Mouse (Mus musculus) macrophage (primary cell): ENCODE results near the gene Mthfs. TPM values are rescaled to one million over a fixed set of nuclear protein-coding genes. Genes with fewer than 3 reads are reported as not detected.

ENCODE experiments used
- H3K27ac ChIP-seq: fragments of 350-480 bp; formaldehyde crosslinking; 2 replicates; pipeline ENCODE4 v1.9.0; 2021
- H3K36me3 ChIP-seq: fragments of 350-480 bp; formaldehyde crosslinking; 2 replicates; pipeline ENCODE4 v1.9.0; 2021; ENCODE audit errors: inconsistent target
- H3K4me3 ChIP-seq: fragments of 350-480 bp; formaldehyde crosslinking; 2 replicates; pipeline ENCODE4 v1.9.0; 2021; ENCODE audit errors: inconsistent target
- H3K79me2 ChIP-seq: fragments of 350-480 bp; formaldehyde crosslinking; 2 replicates; pipeline ENCODE4 v1.9.0; 2021; ENCODE audit errors: inconsistent target
- WGBS: methylation state at CpG from one replicate; pipeline ENCODE4 v1.1.7; 2026; ENCODE audit warnings: inconsistent platforms; ENCODE audit not compliant: missing documents; 5-methylcytosine and 5-hydroxymethylcytosine counted together
- polyA plus RNA-seq: library from polyadenylated mRNA; stranded (reverse); fragments of 250-400 nt; gene quantifications from 3 replicates; pipeline ENCODE4 v1.2.4, GENCODE M21; 2018; ENCODE audit warnings: inconsistent platforms

Gene Mthfs
- polyA plus RNA-seq, 1 experiment from 2014 or later: 115 TPM

DNA sequence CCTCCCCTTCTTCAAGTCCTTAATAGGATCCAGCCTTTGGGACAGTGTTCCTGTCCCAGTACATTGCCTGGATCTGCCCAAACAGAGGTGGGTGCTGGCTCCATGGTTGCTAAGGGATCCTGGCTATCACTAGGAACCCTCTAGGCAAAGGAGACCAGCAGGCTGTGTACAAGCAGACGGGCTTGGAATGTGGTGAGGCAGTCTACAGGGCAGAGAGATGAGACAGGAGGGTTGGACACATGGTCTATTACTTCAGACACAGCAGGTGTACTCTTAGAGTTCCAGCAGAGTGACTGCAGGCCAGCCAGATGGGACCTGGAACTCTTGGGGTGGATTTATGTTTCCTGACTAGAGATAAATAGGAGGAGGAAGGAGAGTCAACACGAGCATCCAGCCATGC is 59.9 kb downstream of the Mthfs start:
- Histone ChIP-seq H3K36me3 (peaks cover 11% of the 10 kb centered on the region; the same call in 1 of the 2 replicates), H3K79me2 (peaks cover 16% of the 10 kb centered on the region; the same call in 1 of the 2 replicates), H3K27ac (peak overlapping the region; percentile 100), H3K4me3 (no peak overlapping the region)
- 81% methylated on average over 2 of the region's 2 CpGs for WGBS

DNA sequence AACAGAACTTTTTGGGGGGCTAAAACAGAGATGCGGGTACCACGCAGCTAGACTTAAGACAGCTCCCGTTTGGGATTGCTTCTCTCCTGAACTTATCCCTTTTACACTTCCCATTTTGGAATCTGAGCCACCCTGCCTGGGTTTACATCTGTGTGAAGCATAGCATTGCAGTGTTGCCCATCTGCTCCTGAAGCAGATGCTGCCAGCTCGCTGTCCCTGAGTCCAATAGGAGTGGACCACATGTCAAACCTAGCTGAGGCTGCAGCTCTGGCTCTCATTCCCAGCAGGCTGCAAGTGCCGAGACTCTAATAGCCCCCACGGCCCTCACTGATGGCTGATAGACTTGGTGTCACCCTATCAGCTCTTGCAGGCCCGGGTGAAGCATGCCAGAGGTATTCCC is 63.3 kb downstream of the Mthfs start:
- H3K4me3 ChIP-seq: no peak overlapping the region
- peaks cover 11% of the 10 kb centered on the region; the same call in 1 of the 2 replicates for H3K36me3 ChIP-seq
- 97% methylated on average over 7 of the region's 7 CpGs for WGBS
- H3K79me2 ChIP-seq: peaks cover 9% of the 10 kb centered on the region; the same call in 1 of the 2 replicates
- no peak overlapping the region for H3K27ac ChIP-seq

DNA sequence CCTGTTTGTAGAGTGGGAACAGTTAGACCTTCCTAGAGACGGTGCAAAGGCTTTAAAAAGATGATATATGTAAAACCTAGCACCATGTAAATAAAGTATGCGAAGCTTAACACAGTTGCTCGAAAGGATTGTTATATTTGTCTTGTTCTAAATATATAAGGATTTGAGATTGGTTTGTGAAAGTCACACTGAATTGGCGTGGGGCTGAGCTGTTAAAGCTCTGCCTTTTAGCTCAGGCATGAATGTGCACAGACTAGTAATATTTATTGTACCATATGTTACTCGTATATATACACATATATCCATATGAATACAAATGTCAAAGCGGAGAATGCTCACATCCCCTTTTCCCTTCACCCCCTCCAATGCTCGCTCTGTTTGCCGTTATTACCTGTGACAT is 67.7 kb downstream of the Mthfs start:
- 97% methylated on average over 8 of the region's 8 CpGs for WGBS

DNA sequence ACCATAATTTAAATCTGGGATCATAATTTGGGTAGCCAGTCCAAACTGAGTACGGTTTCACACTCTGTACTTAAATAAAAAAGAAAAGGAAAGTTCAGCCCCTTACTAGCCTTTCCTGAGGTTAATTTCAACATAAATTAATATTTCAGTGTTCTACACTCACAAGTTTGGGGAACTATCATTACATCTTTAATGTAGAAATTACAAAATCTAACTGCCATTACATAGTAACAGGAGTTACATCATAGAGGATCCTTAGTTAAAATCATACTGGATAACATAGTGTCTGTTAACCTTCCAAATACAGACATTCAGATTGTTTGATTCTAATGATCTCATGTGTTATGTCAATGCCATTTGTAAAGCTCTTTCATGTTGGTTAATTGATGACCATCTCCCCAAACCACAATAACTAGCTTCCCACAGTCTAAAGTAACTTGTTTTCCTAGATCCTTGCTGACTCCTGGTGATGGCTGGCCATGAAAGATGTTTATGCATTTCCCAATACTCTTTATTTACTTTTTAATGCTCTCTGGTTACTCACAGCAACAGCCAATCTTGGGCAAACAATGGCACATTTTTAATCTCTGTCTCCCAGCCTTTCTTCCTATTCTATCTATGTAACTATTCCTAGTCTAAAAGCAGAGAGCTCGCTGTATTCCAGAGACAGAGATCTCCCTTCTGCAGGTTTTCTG is 72.0 kb downstream of the Mthfs start:
- WGBS: 81% methylated on average over 2 of the region's 2 CpGs
- Histone ChIP-seq H3K36me3 (no peaks in the 10 kb centered on the region), H3K4me3 (no peak overlapping the region)

More for the DNA sequence above, 67.7 kb downstream of the Mthfs start:
- peaks cover 9% of the 10 kb centered on the region; the same call in 1 of the 2 replicates for H3K36me3 ChIP-seq
- no peak overlapping the region for H3K27ac ChIP-seq
- no peaks in the 10 kb centered on the region for H3K79me2 ChIP-seq
- H3K4me3 ChIP-seq: no peak overlapping the region

DNA sequence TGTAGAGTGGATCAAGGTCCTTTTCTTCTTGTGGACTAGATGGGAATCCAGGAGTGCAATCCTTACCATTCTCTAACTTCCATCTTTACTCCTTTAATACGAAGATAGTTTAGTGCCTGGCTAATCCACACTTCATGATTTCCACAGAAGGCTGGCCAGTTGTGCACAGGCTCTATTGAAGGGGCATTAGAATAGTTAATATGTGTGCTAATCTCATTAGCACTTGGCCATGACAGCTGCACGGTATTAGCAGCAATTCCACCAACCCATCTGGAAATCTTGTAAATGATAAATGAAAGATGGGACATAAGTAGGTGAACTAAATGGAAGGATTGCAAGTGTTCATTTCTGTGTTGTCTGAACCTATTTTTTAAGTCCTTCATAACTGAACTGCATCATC is 77.6 kb downstream of the Mthfs start:
- 100% methylated on average over 2 of the region's 2 CpGs for whole genome bisulfite sequencing
- Histone ChIP-seq H3K36me3 (no peaks in the 10 kb centered on the region), H3K27ac (no peak overlapping the region), H3K79me2 (no peaks in the 10 kb centered on the region), H3K4me3 (no peak overlapping the region)

More for the DNA sequence above, 72.0 kb downstream of the Mthfs start:
- no peak overlapping the region for H3K27ac ChIP-seq
- no peaks in the 10 kb centered on the region for H3K79me2 ChIP-seq

DNA sequence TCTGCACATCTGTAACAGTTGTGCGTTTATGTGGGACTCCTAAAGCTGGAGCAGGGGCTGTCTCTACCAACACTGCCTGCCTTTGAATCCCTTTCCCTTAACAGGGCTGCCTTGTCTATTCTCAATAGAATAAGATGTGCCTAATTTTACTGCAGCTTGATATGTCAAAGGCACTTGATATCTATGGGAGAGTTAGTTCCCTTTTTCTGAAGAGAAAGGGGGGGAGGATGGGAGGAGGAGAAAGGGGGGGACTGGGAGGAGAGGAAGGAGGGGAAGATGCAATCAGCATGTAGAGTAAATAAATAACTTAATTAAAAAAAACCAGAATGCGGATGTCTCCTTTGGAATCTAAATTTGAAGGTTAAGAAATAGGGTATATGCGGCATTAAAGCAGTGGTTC is 82.9 kb downstream of the Mthfs start:
- WGBS: 66% methylated on average over 3 of the region's 3 CpGs
- H3K27ac ChIP-seq: no peak overlapping the region
- H3K36me3 ChIP-seq: no peaks in the 10 kb centered on the region
- H3K4me3 ChIP-seq: no peak overlapping the region
- H3K79me2 ChIP-seq: no peaks in the 10 kb centered on the region

DNA sequence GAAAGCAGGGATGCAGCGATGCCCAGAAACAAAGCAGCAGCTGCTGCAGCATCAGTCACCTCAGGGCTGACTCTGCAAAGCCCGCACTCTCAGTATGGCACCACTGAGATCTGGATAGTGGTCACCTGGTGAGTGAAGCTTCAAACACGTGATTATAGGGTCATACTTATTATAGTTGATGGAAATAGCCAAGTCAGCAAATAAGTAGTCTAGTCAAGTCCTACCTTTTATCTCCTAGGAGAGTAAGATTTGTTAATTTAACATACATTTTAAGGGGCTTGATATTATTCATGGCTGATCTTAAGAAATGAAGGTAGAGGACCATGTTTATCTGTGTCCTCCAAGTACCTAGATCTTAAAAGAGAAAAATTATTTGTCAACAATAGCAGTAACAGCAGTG is 83.6 kb downstream of the Mthfs start:
- Histone ChIP-seq H3K79me2 (no peaks in the 10 kb centered on the region), H3K36me3 (no peaks in the 10 kb centered on the region), H3K27ac (no peak overlapping the region), H3K4me3 (no peak overlapping the region)
- 94% methylated on average over 3 of the region's 3 CpGs for WGBS

DNA sequence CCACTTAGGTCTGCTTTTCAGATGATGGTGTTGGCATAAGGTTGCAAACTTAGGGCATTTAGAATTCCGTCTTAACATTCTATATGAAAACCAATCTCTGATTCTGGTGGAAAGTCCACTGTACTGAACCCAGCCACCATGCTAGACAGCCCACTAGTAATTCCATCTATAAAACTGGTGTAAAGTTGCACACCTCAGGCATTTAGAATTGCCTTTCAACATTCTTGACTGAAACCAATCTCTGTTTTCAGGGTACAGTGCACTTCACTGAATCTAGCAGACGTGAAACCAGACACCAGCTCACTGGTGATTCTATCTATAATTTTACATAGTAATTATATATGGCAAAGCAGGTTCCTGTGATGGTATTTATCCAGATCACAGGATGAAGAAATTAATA is 95.2 kb downstream of the Mthfs start:
- Histone ChIP-seq H3K4me3 (no peak overlapping the region), H3K36me3 (no peaks in the 10 kb centered on the region), H3K27ac (no peak overlapping the region), H3K79me2 (no peaks in the 10 kb centered on the region)
- WGBS: 97% methylated on average over 2 of the region's 2 CpGs

DNA sequence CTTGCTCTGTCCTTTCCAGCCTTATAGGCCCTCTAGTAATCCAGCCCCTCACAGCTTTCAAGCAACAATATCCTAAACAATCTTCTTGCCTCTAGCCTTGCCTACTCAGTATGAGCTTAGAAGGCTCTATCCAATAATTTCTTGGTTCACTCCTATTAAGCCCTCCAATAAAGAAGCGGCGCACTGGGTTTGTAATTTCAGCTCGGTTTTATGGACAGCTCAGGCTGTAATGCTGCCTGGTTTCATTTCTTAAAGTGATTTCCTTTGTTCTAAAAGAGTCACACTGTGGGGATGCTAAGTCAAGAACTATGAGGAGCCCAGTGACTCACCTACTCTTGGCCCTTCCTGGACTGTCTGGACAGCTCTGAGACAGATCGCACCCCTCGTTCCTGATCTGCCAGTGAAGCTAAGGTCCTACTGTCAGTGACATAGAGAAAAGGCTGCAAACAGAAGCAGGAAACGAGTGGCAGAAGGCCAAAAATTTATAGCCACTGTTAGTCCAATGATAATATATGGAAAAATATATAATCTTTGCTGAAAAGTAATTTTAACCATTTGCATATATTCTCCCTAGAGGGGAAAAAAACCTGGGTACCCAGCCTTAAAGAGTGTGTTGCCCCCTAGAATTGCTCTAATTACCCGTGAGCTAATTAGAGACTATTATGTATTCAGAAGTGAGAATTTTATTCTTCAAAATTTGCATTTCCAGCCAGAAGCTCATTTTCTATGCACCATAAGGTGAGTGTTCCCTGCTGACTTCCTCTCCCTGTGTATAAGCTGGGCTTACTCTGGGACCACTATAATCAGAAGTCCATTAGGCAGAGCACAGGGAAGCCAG is 98.1 kb downstream of the Mthfs start:
- Histone ChIP-seq H3K4me3 (no peak overlapping the region), H3K79me2 (no peaks in the 10 kb centered on the region), H3K27ac (no peak overlapping the region), H3K36me3 (no peaks in the 10 kb centered on the region)
- WGBS: 92% methylated on average over 5 of the region's 7 CpGs

DNA sequence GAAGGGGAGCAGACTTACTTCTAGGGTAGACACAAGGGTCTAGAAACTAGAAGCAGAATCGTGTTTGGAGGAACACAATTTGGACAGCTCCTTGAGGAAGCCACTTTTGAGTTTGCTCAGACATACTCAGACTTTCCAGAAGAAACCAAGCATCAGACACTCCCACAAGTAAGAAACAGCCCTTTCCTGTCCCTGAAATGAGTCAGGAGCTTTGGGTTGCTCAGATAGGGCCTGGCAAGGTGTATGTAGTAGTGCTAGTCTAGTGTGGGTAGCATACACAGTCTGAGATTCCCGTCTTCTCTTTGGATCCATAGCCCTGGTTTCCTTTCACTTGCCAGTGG is 98.7 kb downstream of the Mthfs start:
- no peaks in the 10 kb centered on the region for H3K36me3 ChIP-seq
- no peak overlapping the region for H3K27ac ChIP-seq
- 89% methylated on average over 2 of the region's 2 CpGs for WGBS
- no peak overlapping the region for H3K4me3 ChIP-seq
- H3K79me2 ChIP-seq: no peaks in the 10 kb centered on the region

DNA sequence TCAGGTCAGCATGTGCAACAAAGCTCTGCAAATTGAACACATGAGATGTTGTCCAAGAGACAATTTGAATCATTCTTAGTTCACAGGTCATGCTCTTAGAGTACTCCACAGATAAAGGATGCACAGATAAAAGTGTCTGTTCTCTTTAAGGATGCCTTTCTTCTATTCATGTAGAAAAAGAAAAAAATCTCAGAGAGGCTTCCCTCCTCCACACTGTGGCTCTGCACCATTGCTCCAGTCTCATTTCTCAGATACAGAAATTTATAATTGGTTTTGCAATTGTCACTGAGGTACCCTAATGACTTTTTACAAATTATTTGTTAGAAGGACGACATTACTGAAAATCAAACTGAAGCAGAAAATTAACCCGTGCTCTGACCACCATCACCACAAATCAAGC is 101.2 kb downstream of the Mthfs start:
- 97% methylated on average over 2 of the region's 2 CpGs for WGBS
- no peaks in the 10 kb centered on the region for H3K79me2 ChIP-seq
- H3K27ac ChIP-seq: no peak overlapping the region
- no peak overlapping the region for H3K4me3 ChIP-seq
- H3K36me3 ChIP-seq: no peaks in the 10 kb centered on the region

DNA sequence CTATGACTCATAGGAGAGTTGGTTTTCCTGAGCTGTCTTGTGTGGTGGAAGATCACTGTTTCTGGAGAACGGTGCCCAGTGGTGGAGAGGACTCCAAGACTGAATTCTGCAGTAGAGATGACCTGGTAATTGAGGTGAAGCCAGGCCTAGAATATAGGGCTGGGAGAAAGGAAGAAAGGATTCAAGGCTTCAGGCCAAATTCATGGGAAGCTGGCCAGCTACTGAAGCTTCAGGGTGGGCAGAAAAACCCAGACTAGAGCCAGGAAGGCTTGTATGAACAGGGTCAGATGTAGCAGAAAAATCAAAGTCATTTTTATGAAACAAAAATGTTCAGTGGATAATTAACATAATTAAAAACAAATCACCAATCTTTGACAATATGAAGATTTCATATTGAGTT is 163.3 kb downstream of the Mthfs start:
- WGBS: 83% methylated on average over 1 of the region's 1 CpGs
- Histone ChIP-seq H3K27ac (no peak overlapping the region), H3K4me3 (no peak overlapping the region), H3K36me3 (no peaks in the 10 kb centered on the region), H3K79me2 (no peaks in the 10 kb centered on the region)

DNA sequence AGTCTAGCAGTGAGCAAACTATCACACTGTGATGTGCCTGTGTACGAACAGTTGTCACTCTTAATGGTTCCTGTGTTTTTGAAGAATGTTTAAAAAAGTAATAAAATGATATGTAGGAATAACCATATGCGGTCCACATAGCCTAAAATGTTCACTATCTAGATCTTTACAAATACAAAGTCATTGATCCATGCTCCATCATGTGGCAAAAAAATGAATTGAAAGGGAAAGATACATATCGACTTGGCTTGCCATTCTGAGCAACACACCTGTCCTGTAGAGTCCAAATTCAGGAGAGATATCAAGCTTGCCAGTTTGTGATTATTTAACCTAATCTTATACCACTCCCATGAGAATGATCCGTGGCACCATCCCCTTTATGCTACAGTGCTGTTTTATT is 164.2 kb downstream of the Mthfs start:
- Histone ChIP-seq H3K36me3 (no peaks in the 10 kb centered on the region), H3K27ac (no peak overlapping the region)
- WGBS: 94% methylated on average over 4 of the region's 4 CpGs

DNA sequence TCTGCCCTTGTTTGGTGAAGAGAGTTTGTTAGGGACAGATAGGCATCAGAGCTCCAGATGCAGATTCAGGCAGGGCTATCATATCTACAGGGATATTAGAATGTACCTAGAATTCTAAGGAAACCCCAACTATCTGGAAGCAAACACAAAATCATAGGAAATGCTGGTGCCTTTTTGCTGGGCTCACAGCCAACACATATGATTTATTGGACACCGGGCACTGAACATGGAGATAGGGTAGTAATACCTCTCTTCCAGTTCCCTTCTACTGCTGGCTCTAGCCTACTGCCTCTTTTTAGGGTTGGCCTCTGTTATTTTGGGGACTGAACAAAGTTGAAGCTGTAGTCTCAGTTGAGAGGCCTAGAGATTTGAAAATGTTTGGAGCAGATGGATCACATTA is 192.6 kb downstream of the Mthfs start:
- no peaks in the 10 kb centered on the region for H3K36me3 ChIP-seq
- H3K4me3 ChIP-seq: no peak overlapping the region
- WGBS: 30% methylated on average over 1 of the region's 1 CpGs
- no peak overlapping the region for H3K27ac ChIP-seq
- no peaks in the 10 kb centered on the region for H3K79me2 ChIP-seq

More for the DNA sequence above, 164.2 kb downstream of the Mthfs start:
- H3K4me3 ChIP-seq: no peak overlapping the region
- no peaks in the 10 kb centered on the region for H3K79me2 ChIP-seq
